ENCODE assay signal across 30 mouse cellular contexts in genomic region chr14:34348301-34348700, GRCm38 (mm10). TPM values are rescaled to one million over a fixed set of nuclear protein-coding genes. Genes with fewer than 3 reads are reported as not detected.
A peak's percentile ranks its signal among the peaks of the same experiment; 100 is the strongest.
DNase-seq lines count a peak whose midpoint lies in the region; ATAC-seq and TF ChIP-seq lines count a peak whose summit lies in the region.
"Had no signal": no experiment of that assay in that cellular context is flagged by ENCODE, and none has a peak within 500 bp of the region (broad histone marks: within the 10 kb centered on the region; RNA-seq: fewer than 3 reads in every experiment).

No protein-coding gene starts in this region.

- ATAC-seq in liver, embryonic 13.5 days (ENCODE audit: low read depth), result no peak
- ATAC-seq in liver, postnatal 0 days, result no peak
- ATAC-seq: activated CD4-positive, CD25-positive, alpha-beta regulatory T cell, adult 4 months; forebrain, embryonic 13.5 days; forebrain, embryonic 16.5 days; hindbrain, embryonic 16.5 days had no signal

- H3K4me1 ChIP-seq in liver, embryonic 13.5 days (replicated peaks), result no peaks in the 10 kb centered on the region; the same call in 1 of the 2 replicates
- H3K4me1 ChIP-seq in ES-E14 (ENCODE audit: control insufficient read depth in 2 of 2, insufficient read depth in 2 of 2, low read length in 2 of 2, poor library complexity in 1 of 2), result peaks cover 12 to 27% of the 10 kb centered on the region in 2 experiments
- H3K4me1 ChIP-seq in liver, postnatal 0 days (ENCODE audit: insufficient read depth), result peaks cover 9% of the 10 kb centered on the region
- H3K4me1 ChIP-seq: forebrain, embryonic 13.5 days; heart, embryonic 12.5 days; heart, embryonic 15.5 days; hindbrain, embryonic 13.5 days had no signal

- H3K27me3 ChIP-seq in liver, embryonic 13.5 days, result no peaks in the 10 kb centered on the region
- H3K27me3 ChIP-seq in liver, postnatal 0 days (ENCODE audit: insufficient read depth, low read length), result no peaks in the 10 kb centered on the region
- H3K27me3 ChIP-seq: CH12.LX; forebrain, embryonic 13.5 days; heart, embryonic 12.5 days; heart, embryonic 15.5 days; hindbrain, embryonic 13.5 days had no signal

- TF ChIP-seq CTCF in liver, postnatal 0 days (IDR thresholded peaks at IDR 0.05; ENCODE audit: low read depth), result no peak

- no peak overlapping the region for H3K4me2 ChIP-seq in liver, embryonic 13.5 days
- no peak overlapping the region for H3K4me2 ChIP-seq in liver, postnatal 0 days (ENCODE audit: low read depth, low read length)
- H3K4me2 ChIP-seq: forebrain, embryonic 13.5 days; heart, embryonic 12.5 days; heart, embryonic 15.5 days; hindbrain, embryonic 13.5 days had no signal

- 56% methylated on average over 7 of the region's 7 CpGs for WGBS in liver, embryonic 13.5 days (ENCODE audit: insufficient replicate concordance)
- WGBS in liver, postnatal 0 days (ENCODE audit: insufficient replicate concordance), result 50% methylated on average over 7 of the region's 7 CpGs

- peak overlapping the region; percentile 43; the same call in 1 of the 2 replicates for H3K27ac ChIP-seq in liver, embryonic 13.5 days
- peak overlapping the region; percentile 20; the same call in 1 of the 2 replicates for H3K27ac ChIP-seq in ES-E14 (ENCODE audit: insufficient read depth, low read depth, low read length, poor library complexity, severe bottlenecking)
- H3K27ac ChIP-seq in liver, postnatal 0 days (ENCODE audit: low read depth), result peak overlapping the region; percentile 84
- H3K27ac ChIP-seq: forebrain, embryonic 10.5 days; forebrain, embryonic 13.5 days; heart, embryonic 15.5 days; hindbrain, embryonic 10.5 days; hindbrain, embryonic 13.5 days had no signal

- in situ Hi-C loops in ES-E14 (cut with MboI; ENCODE audit: low sequenced_read_pairs in 2 of 2, unreplicated experiment in 2 of 2), result loop anchor here in 1 of 2 experiments (25.0 kb wide), 1 partner anchor 389 kb away; no protein-coding TSS in a partner anchor

- H3K4me3 ChIP-seq in liver, embryonic 13.5 days (replicated peaks), result no peak overlapping the region
- H3K4me3 ChIP-seq in ES-E14 (ENCODE audit: insufficient read depth in 1 of 2, low read depth in 1 of 2, low read length in 2 of 2, poor library complexity in 1 of 2, severe bottlenecking in 1 of 2), result no peak overlapping the region
- no peak overlapping the region for H3K4me3 ChIP-seq in liver, postnatal 0 days (ENCODE audit: low read depth, low read length)
- H3K4me3 ChIP-seq: forebrain, embryonic 10.5 days; forebrain, embryonic 13.5 days; heart, embryonic 12.5 days; heart, embryonic 15.5 days; hindbrain, embryonic 10.5 days; hindbrain, embryonic 13.5 days had no signal

- DNase-seq in heart, adult 11 months, result peak; percentile 73
- no peak for DNase-seq in heart, adult 8-10 months (ENCODE audit: low spot score)
- DNase-seq in liver, embryonic 13.5 days, result no peak
- no peak for DNase-seq in liver
- DNase-seq in ES-E14 (ENCODE audit: low read depth, low spot score), result no peak
- no peak for DNase-seq in liver, postnatal 0 days
- no peak for DNase-seq in retina, postnatal 1 day
- DNase-seq: adrenal gland, adult 8-10 months; adrenal gland, postnatal 25 days; B cell, adult 2 months; cerebellum, adult 18-20 months; cerebellum, adult 9-10 months; cerebellum, postnatal 14 days; gastrocnemius, postnatal 10 days; gastrocnemius, postnatal 36 days; heart, postnatal 10 days; heart, postnatal 36 days had no signal

- TF ChIP-seq EP300 in liver, postnatal 0 days (IDR thresholded peaks at IDR 0.05; ENCODE audit: low read depth), result no peak

- no peak overlapping the region for H3K9ac ChIP-seq in liver, embryonic 13.5 days
- H3K9ac ChIP-seq in ES-E14 (ENCODE audit: insufficient read depth, low read depth, low read length, poor library complexity, severe bottlenecking), result no peak overlapping the region
- no peak overlapping the region for H3K9ac ChIP-seq in liver, postnatal 0 days (replicated peaks)
- H3K9ac ChIP-seq: forebrain, embryonic 13.5 days; heart, embryonic 12.5 days; heart, embryonic 15.5 days; hindbrain, embryonic 13.5 days had no signal

- peaks cover 8% of the 10 kb centered on the region; the same call in 1 of the 2 replicates for H3K36me3 ChIP-seq in liver, embryonic 13.5 days
- H3K36me3 ChIP-seq in ES-E14 (ENCODE audit: control insufficient read depth, insufficient read depth, low read length, poor library complexity, severe bottlenecking), result peaks cover 11% of the 10 kb centered on the region
- peaks cover 8% of the 10 kb centered on the region for H3K36me3 ChIP-seq in liver, postnatal 0 days (replicated peaks; ENCODE audit: insufficient read depth, low read length)

- no peaks in the 10 kb centered on the region for H3K9me3 ChIP-seq in liver, embryonic 13.5 days (replicated peaks)
- H3K9me3 ChIP-seq in ES-E14 (ENCODE audit: control insufficient read depth, insufficient read depth, low read depth, low read length), result no peaks in the 10 kb centered on the region
- H3K9me3 ChIP-seq in liver, postnatal 0 days (ENCODE audit: low read length), result no peaks in the 10 kb centered on the region
- H3K9me3 ChIP-seq: forebrain, embryonic 10.5 days; forebrain, embryonic 13.5 days; heart, embryonic 12.5 days; heart, embryonic 15.5 days; hindbrain, embryonic 10.5 days; hindbrain, embryonic 13.5 days had no signal

TF ChIP-seq in ES-E14, 5 proteins besides CTCF, POLR2A, EP300 and RAD21:
- no peak for TF ChIP-seq MAFK (IDR thresholded peaks at IDR 0.05; ENCODE audit: insufficient read depth, low read depth, low read length)
- TF ChIP-seq ZNF384 (IDR thresholded peaks at IDR 0.05; ENCODE audit: low read depth, low read length), result no peak
- TF ChIP-seq CHD2 (IDR thresholded peaks at IDR 0.05; ENCODE audit: low read depth, low read length), result no peak
- TF ChIP-seq HCFC1 (IDR thresholded peaks at IDR 0.05; ENCODE audit: borderline replicate concordance, insufficient read depth, low read length), result no peak
- TF ChIP-seq ZC3H11A (IDR thresholded peaks at IDR 0.05; ENCODE audit: borderline replicate concordance, low read depth, low read length), result no peak
TF ChIP-seq in ES-E14: peak in this region for 0.

RNA-seq across cellular contexts. Expression of gene Fam25c, which starts 6.9 kb away (rescaled TPM):
- total RNA-seq in heart, adult 8-10 months (2022), result not detected
- not detected in 2 replicates for polyA plus RNA-seq in liver, embryonic 13.5 days (2015; fragmentation: Nextera tagmentation; extraction: Ambion mirVana)
- total RNA-seq in ES-E14 (2012; rRNA removed), result 97.8 and 145 TPM in 2 replicates
- polyA plus RNA-seq in liver, postnatal 0 days (2015; fragmentation: Nextera tagmentation; extraction: Ambion mirVana), result 5.8 and 5.9 TPM in 2 replicates
- total RNA-seq: adrenal gland, adult 8-10 months; adrenal gland, postnatal 25 days; CH12.LX; gastrocnemius, adult 18-20 months; gastrocnemius, postnatal 10 days; gastrocnemius, postnatal 36 days; granulocyte monocyte progenitor cell, adult 5-6 weeks; heart, postnatal 10 days; heart, postnatal 36 days had no signal
- polyA plus RNA-seq: activated CD4-positive, CD25-positive, alpha-beta regulatory T cell, adult 4 months; embryonic facial prominence, embryonic 11.5 days; forebrain, embryonic 10.5 days; forebrain, embryonic 13.5 days; forebrain, embryonic 16.5 days; heart, embryonic 12.5 days; heart, embryonic 15.5 days; hindbrain, embryonic 10.5 days; hindbrain, embryonic 13.5 days; hindbrain, embryonic 16.5 days had no signal

RNA-seq across cellular contexts. Expression of gene Sncg, which starts 26.3 kb away (rescaled TPM):
- total RNA-seq in heart, adult 8-10 months (2022), result 10 to 100 TPM; 12.6 to 19.4 (median 15.2) TPM
- polyA plus RNA-seq in liver, embryonic 13.5 days (2015; fragmentation: Nextera tagmentation; extraction: Ambion mirVana), result 0.28 and 0.52 TPM in 2 replicates
- 2.4 and 3.9 TPM in 2 replicates for total RNA-seq in ES-E14 (2012; rRNA removed)
- 0.34 and 0.72 TPM in 2 replicates for polyA plus RNA-seq in liver, postnatal 0 days (2015; fragmentation: Nextera tagmentation; extraction: Ambion mirVana)
- total RNA-seq: granulocyte monocyte progenitor cell, adult 5-6 weeks had no signal
- polyA plus RNA-seq: activated CD4-positive, CD25-positive, alpha-beta regulatory T cell, adult 4 months had no signal

RNA-seq across cellular contexts. Expression of gene Mmrn2, which starts 27.0 kb away (rescaled TPM):
- 10 to 100 TPM; 36.6 to 47.3 (median 43.5) TPM for total RNA-seq in heart, adult 8-10 months (2022)
- polyA plus RNA-seq in liver, embryonic 13.5 days (2015; fragmentation: Nextera tagmentation; extraction: Ambion mirVana), result 2.6 and 3.0 TPM in 2 replicates
- total RNA-seq in ES-E14 (2012; rRNA removed), result 17.4 and 41.2 TPM in 2 replicates
- polyA plus RNA-seq in liver, postnatal 0 days (2015; fragmentation: Nextera tagmentation; extraction: Ambion mirVana), result 3.2 and 3.3 TPM in 2 replicates
- total RNA-seq: CH12.LX; granulocyte monocyte progenitor cell, adult 5-6 weeks had no signal
- polyA plus RNA-seq: activated CD4-positive, CD25-positive, alpha-beta regulatory T cell, adult 4 months had no signal

RNA-seq across cellular contexts. Expression of gene Glud1, which starts 37.8 kb away (rescaled TPM):
- 100 to 1,000 TPM; 137 to 163 (median 150) TPM for total RNA-seq in heart, adult 8-10 months (2022)
- 127 and 130 TPM in 2 replicates for polyA plus RNA-seq in liver, embryonic 13.5 days (2015; fragmentation: Nextera tagmentation; extraction: Ambion mirVana)
- total RNA-seq in ES-E14 (2012; rRNA removed), result 199 and 211 TPM in 2 replicates
- 159 and 163 TPM in 2 replicates for polyA plus RNA-seq in liver, postnatal 0 days (2015; fragmentation: Nextera tagmentation; extraction: Ambion mirVana)

RNA-seq across cellular contexts. Expression of gene Shld2, which starts 38.0 kb away (rescaled TPM):
- total RNA-seq in heart, adult 8-10 months (2022), result 1 to 10 TPM; 6.3 to 8.8 (median 7.6) TPM
- polyA plus RNA-seq in liver, embryonic 13.5 days (2015; fragmentation: Nextera tagmentation; extraction: Ambion mirVana), result 7.2 and 8.0 TPM in 2 replicates
- 10.8 and 14.8 TPM in 2 replicates for total RNA-seq in ES-E14 (2012; rRNA removed)
- 10.7 and 13.6 TPM in 2 replicates for polyA plus RNA-seq in liver, postnatal 0 days (2015; fragmentation: Nextera tagmentation; extraction: Ambion mirVana)

Comparison
In these comparisons a context has a peak if more than half of its experiments do, and no peak if none do; other contexts are left out.
1. H3K27ac ChIP-seq: peak in every context shown above with its lines; median percentile 84 in liver, postnatal 0 days; 43 in liver, embryonic 13.5 days; 20 in ES-E14.
2. RNA of gene Fam25c, which starts 6.9 kb away (total RNA-seq): 97.8 to 145 TPM in ES-E14; not detected in heart, adult 8-10 months; every median in the first group is over 10 times any median in the second.